Mouse (Mus musculus) T-cell, adult 2 months (primary cell): Measurements from ENCODE around the gene Vash2.
"Not testable (repeated sequence)": the region's sequence is repeated elsewhere in the genome, so short reads cannot be mapped to it uniquely, and the experiment has no call there.

Experiments
- DNase-seq: peaks from one replicate; pipeline ENCODE4 v3.0.0; 2022; ENCODE audit warnings: low spot score

The Vash2 gene

DNA sequence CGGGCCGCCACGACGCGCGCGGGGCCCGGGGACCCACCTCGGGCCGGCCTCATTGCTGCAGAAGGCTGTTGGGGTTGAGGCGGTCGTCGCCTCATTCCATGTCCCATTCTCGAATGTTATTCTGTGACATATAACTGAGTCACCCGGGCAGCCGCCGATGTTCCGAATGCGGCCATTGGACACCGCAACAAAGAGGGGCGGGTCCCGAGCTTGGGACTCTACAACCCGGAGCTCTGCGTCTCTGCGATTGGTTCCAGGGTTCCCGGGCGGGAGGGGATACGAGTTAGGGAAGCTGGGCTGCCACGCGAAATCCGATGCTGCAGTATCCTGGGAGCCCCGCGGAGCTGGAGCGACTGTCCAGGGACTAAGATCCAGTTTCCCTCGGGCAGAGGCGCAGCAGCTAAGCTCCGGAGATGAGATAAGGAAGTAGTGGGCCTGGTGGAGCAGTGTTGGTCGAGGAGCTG lies at the start of gene Vash2:
Vash2 (minus strand) TSS at position 197 of the 464 bp plus-strand sequence.
- peak; percentile 3 for DNase-seq

DNA sequence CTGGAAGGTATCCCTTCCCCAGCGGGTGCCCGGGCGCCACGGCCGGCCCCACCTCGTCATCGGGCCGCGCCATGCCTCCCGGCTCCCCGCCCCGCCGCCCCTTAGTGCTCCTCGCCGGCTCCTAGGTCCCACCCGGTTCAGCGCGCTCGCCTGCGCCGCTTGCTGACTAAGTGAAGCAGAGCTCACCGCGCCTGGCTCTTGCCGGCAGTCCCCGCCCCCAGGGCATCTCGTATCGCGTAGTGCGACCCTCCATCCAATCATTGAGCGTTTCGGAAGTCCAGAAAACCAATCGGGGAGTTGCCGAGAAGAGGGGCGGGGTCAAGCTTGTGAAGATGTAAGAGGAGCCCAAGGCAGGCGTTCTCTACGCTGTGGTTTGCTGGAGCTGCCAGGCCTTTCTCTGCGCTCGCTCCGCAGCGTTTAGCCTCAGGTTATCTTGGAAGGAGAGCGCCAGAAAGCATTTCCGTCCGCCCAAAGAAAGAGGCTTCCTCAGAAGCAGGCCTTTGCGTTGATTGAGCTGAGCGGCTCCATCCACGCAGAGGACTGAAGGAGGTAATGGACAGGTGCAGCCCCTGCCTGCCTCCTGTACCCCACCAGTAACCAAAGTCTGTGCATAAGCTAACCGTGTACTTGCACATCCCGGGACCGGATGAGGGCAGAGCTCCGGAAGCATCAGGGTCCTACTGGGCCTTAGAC lies 47.1 kb upstream of the Vash2 start, which contains the start of gene Flvcr1:
Flvcr1 (minus strand) TSS at position 138 of the 693 bp plus-strand sequence.
- DNase-seq: peak; percentile 99

DNA sequence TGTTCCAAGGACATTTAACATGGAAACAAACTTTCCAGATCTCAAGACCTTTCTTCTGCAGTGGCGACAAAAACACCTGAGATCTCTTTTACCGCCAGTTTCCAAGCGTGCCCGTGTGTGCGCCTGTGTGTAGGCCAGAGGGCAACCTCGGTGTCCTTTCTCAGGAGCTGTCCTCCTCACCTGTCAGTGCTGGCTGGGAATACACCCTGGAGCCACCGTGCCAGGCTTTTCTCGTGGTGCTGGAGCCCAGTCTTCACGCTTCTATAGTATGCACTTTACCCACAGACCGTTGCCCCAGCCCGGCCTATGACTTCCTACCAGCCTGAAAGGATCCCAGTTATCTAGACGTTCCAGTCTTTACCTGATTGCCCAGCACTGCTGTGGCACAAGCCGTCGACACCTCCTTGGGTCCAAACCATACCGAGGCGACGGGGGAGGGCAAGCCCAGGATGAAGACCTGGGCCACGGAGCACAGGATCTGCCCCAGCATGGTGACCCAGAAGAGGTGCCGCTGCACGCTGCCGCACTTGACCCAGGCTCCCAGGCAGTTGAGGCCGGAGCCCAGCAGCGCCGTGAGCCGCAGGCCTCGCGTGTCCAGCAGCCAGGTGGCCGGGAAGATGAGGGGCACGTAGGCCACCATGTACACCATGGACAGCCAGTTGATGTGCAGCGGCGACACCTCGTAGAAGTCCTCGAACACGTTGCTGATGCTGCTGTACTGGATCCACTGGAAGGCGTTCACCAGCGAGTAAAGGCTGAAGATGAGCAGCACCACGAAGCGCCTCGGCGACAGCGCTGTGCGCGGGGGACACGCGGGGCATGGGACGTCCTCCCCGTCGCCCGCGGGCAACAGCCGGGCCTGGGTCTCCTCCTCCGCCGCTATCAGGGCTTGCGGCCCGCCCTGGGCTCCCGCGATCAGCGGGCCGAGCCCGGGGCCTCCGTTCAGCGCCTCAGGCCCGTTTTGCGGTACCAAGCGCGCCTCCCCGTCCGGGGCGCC lies 46.2 kb upstream of the Vash2 start:
- DNase-seq: no peak

DNA sequence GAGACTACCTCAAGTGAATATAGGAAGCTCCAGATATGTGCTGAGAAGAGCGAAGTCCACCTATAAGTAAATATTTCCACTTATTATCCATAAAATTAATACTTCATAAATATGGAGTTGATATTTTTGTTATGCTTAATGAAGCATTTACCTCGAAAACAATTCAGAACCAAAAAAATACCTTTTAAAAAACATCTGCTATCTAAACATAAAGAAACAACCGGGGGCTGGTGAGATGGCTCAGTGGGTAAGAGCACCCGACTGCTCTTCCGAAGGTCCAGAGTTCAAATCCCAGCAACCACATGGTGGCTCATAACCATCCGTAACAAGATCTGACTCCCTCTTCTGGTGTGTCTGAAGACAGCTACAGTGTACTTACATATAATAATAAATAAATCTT lies 44.7 kb upstream of the Vash2 start:
- not testable (repeated sequence) for DNase-seq

DNA sequence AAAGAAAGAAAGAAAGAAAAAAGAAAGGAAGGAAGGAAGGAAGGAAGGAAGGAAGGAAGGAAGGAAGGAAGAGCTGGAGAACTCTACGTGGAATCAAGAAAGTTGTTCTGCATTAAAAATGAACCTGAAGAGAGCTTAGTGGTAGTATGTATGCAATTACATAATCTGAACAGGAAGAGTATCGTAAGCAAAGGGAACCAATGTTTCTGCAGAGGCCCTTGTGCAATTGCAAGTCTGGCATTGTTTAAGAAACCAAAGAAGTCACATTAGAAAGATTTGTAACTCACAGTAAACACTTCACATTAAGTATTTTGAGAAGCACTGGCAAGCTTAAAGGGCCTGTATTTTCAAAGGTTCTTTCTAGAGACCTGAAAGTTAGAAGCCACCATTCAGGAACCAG lies 44.0 kb upstream of the Vash2 start:
- DNase-seq: no peak

DNA sequence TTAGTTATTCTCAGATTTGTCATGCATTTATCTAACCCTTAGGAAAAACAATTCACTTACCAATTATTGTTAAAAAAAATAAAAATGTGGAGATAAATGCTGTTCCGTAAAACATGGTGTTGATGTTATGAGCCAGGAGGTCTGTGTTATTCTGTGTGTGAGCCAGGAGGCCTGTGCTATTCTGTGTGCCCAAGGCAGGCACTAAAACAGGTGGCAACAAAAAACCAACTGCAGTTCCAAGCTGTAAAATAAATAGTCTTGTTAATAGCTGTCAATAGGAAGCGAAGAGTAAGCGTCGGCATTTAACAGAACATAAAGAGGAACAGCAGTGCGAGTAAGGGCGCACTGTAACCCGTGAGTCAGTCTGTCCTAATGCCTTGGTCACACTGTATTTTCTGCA lies 41.9 kb upstream of the Vash2 start:
- DNase-seq: no peak

DNA sequence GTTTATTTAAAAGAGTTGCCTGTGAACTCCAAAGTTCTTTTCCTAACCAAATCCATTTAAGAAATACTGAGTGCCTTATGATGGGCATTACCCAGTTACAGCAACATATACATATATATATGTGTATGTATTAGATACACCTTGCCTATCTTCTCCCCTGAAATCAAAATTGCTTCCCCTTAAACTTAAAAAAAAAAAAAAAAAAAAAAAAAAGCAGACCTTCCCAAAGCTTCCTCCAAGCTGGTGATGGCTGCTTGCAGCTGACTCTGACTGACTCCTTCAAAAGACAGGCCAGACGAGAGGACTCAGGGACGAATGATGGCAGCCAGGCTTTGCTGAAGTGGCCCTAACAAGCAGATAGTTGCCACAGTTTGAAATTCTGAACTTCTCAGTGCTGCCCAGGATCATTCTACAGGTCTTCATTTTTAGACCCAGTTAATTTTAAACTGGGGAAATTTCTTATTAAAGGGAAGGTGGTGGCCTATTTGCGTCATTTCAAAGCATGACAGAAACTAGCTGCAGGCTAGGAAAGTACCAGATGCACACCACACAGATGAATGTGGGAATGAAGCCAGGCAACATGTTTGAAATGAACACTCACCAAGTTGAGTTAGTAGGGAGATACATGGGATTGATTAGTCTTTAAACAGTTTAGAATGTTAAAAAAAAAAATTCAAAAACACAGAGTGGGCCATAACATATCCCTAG lies 41.3 kb upstream of the Vash2 start:
- DNase-seq: no peak

DNA sequence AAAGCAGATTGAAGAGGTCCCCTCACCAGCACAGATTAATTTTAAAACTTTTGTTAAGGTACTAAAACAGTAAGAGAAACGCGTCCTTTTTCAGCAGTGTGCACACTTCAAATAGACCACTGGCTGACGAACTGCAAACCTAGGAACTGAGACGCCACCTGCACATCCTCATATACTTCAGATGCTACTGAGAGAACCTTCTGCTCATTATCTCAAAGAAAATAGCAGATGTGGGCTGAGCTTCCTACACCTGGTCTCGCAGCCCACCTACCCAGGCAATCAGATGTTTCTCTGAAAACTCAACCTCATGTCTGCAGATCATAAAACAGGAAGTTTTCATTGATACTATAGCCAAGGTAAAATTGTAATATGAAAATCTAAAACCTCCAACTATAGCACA lies 40.7 kb upstream of the Vash2 start:
- DNase-seq: no peak

DNA sequence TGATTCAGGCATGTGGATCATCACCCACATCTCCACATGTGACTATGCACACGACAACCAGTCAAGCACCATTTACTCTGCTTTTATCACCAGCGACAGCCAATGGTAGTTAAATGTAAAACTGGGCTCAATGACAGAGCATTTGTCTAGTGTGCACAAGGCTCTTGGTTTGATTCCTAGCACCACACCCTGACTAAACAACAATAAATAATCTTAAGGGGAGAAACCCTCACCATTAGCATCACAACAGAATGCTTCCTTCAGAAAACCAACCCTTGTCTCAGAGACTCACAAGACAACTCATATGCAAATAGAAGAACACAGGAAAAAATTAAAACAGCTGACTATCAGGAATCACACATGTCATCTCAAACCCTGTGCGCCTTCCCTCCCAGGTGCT lies 35.2 kb upstream of the Vash2 start:
- DNase-seq: no peak

DNA sequence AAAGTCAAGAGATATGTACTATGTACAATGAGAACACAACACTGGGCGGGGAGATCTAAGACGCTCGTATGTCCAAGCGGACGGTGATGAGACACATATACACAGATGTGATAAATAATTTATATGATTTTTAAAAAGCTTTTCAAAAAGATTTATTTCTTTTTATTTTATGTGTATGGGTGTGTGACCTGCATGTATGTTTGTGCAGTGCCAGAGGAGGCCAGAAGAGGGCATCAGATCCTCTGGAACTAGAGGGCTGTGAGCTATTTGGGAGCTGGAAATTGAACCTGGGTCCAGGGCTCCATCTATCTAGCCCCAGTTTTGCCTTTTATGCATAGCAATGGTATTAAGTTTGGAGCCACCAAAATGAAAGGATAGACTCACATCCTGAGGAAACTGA lies 29.6 kb upstream of the Vash2 start:
- no peak for DNase-seq

DNA sequence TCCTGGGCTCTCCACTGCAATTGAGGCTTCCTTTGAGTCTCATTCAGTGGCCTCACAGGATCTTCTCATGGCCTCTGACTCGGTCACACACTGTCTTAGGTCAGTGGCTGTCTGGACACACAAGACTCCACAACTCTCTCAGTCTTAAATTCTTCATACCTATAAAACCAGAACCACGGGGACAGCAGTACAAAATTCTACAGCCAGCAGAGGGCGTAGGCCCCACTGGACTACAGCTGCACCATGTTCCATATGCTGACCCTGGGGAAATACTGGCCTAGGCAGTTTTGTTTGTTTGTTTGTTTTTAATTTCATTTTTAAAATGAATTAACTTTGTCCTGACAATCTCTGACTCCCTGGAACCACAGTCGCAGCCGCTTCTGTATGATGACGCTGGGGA lies 23.1 kb upstream of the Vash2 start:
- no peak for DNase-seq

DNA sequence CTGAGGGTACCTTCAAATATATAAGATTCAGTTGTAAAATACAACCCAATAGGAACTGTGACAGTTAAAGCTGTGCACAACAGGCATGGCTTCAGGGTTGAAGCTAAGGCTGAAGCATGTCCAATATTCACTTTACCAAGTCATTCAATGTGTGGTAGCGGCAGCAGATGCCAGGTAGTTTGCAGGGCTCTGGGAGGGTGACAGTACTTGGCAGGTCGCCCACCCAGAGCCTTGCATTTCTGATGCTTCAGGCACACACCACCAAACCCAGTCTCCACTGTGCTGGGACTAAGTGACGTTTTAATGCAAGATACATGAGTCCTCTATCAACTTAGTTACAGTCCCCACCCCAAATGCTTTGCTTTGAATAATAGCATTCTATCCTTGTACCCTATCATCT lies 21.6 kb upstream of the Vash2 start:
- DNase-seq: no peak

DNA sequence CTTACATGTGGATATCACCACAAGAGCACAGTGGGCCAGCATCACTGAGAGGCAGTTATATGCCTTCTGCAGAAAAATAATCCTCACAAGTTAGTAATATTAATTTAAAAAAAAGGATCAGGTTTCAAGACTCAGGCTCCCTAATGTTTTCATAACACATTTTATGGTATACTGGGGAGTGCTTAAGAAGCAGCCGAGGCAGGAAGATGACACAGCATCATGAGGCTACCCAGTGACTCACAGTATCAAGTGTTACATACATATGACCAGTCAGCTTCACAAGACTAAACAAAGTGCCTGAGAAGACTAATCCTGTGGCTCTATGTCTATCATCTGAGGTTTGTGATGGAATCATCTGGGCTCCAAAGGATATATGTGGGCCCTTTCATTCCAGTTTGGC lies 18.9 kb upstream of the Vash2 start:
- DNase-seq: no peak

DNA sequence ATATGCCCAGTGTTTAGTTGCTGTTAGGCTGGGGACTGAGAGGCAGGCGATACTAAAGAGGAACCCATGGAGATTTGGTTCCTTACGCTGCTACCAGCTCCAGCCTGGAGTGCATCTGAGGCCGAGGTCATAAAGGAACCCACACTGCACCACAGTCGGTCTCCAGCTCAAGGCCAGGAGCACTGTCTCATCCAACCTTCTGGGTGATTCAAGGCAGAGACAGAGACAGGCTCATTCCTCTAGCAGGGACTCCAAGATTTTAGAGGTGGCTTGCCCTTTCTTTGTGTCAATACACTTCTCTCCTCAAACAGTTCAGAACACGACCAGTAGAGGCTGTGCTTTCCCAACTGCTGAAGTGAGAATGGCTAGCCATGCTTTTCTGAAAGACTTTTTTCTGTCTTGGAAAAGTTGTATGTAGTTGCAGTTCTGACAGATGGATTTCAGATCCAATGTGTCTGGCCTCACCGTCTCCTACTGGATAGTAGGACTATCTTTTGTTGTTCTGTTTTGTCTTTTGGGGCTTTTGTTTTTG lies 17.3 kb upstream of the Vash2 start:
- DNase-seq: no peak

DNA sequence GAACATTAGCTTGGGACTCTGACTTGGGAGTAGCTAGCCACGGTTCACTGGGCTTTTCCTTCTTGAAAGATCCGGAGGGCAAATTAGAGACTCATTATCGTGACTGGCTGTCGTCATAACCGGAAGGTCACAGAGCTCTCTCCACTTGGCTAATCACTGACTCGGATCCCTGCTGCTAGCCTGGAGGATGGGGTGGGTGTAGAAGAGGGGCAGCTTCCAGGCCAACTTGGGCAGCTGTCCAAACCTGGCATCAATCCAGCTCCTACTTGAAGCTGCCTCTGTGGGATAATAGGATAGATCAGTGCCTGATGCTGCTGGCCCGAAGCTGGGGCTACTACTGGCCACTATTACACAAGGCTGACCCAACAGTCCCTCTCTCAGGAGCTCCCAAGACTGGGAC lies 16.5 kb upstream of the Vash2 start:
- DNase-seq: no peak

DNA sequence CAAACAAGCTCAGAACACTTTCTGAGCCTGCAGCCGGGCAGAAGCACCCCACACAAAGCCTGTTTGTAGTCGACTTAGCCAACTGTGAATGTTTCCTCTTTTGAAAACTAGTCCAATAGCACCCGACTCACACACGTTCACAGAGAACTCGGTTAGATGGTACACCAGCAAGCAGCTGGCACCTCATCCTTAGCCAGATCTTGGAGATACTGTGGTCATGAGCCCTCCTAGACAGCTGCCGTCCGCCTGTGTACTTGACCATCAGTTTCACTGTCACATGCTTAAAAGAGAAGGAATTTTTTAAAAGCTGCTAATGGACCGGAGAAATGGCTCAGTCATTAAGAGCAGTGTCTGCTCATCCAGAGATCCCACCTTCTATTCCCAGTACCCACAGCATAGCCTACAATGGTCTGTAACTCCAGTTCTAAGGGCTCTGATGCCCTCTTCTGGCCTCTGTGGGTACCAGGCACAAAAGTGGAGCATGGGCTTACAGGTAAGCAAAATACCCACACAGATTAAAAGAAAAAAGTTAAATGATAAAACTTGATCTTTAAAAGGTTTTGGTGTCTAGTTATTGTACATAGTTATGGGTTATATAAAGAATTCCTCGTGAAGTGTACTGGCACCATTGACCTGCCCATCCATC lies 10.5 kb upstream of the Vash2 start:
- DNase-seq: no peak

DNA sequence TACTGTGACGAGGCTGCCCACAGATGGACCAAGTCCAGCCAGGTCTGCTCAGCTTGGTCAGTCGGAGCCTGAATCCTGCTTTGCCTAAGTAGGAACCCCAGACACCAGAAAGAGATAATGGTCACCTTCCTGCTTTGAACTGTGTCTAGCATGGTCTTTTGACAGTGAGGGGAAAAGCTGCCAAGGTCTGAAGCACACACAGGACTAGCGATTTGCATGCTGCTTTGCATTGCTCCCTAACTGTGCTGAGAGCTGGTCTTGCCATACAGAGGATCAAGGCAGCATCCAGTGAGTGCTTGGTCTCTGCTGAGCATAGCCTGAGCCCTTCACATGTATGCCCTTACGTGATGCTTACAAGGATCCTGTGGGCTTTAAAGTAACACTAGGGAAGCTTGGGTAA lies 2.3 kb upstream of the Vash2 start:
- no peak for DNase-seq

DNA sequence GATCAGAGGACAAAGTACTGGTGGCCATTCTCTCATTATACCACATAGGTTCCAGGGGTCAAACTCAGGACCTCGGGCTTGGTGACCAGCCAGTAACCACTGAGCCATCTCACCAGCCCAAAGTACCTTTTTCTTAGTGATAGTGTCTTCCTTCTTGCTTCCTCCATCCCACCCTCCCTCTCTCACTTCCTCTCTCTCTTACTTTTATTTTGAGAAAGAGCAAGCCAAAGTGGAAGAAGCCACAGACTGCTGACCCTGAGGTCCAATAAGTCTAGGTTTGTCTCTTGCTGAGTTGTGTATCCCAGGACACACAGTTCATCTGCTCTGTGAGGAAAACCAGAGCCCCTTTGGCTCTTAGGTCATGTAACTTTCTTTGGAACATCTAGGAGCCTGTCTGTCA lies 1.4 kb upstream of the Vash2 start:
- DNase-seq: no peak

DNA sequence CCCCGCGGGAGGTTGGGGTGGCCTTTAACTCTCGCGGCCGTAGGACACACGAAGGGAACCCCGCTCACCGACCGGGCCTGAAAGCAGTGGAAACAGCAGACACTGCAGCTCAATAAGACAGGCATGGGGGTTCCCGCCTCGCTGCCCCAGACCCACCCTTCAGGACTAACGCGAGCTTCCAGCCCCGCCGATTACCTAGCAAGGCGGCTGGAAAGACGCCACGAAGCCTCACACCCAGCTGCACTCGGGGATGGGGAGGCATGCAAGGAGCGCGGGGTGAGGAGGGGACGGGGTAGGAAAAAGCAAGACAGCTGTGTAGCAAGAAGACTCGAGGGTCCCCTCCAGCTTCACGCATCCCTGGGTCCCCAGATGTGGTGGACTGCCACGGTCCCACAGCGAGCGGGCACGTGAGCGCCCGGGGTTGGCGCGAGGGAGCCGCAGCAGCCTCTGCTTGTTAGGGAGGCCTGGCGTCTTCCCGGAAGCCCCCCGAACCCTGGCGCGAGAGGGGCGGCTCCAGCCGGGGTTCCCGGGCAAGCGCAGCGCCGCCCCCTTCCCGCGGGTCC lies 504 bp downstream of the Vash2 start:
- DNase-seq: no peak

DNA sequence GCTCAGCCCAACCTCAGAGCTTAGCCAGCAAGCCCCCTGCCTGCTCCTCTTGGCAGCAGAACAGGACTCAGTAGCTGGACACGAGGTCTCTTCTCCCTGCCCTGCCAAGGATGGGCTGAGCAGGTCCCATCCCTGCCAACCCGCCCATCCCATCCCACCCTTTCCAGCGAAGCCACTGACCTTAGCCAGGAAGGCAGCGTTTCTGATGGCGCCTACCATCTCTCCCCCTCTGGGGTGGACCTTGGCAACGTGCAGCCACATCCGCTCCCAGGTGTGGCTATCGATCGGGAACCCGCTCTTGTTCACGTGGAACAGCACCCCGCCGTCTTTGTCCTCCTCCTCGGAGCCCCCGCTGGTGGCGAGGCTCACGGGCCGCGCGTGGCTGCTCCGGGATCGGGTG lies 1.1 kb downstream of the Vash2 start:
- DNase-seq: no peak

DNA sequence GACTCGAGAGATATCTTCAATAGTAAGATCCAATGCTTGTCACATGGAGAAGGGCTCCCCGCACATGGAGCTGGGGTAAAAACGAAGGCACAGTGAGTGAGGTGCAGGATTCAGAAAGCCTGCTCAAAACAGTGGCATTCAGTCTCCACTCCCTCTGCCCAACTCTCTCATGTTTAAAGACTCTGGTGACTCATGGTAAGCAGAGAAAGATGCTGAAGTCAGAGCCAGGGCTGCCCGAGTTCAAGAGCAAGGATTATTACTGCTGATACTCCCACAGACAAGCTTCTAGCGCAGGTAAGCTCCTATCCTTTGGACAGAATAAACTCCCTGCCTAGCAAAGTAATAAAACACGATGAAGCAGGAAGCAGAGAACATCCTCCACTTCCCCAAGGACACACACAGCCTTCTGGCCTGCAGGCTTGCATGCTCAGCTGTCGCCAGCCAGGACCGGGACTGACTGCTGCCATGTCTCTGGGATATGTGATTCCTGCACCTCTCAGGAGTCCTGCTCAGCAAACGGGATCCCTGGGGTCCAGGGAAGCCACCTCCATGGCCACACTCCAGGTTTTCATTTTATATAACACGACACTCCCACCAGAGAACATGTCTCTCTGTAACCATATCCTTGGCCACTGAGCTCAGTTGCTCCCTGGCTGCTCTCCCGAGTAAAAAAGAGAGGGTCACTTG lies 2.1 kb downstream of the Vash2 start:
- DNase-seq: no peak
